Mouse (Mus musculus) testis, adult 2 months (tissue): ENCODE results near the gene Chd2.

Experiments
- CTCF ChIP-seq: fragments of 200-500 bp; IDR thresholded peaks from 2 replicates; pipeline ENCODE4 v1.5.1; 2012; ENCODE audit warnings: low read depth, mild to moderate bottlenecking, inconsistent platforms, low read length, moderate library complexity; ENCODE audit not compliant: control insufficient read depth, insufficient read depth, insufficient replicate concordance
- POLR2A ChIP-seq: fragments of 200-500 bp; IDR thresholded peaks from 2 replicates; pipeline ENCODE4 v1.6.1; 2012; ENCODE audit warnings: low read depth, mild to moderate bottlenecking, inconsistent platforms, low read length, moderate library complexity; ENCODE audit not compliant: control insufficient read depth

DNA sequence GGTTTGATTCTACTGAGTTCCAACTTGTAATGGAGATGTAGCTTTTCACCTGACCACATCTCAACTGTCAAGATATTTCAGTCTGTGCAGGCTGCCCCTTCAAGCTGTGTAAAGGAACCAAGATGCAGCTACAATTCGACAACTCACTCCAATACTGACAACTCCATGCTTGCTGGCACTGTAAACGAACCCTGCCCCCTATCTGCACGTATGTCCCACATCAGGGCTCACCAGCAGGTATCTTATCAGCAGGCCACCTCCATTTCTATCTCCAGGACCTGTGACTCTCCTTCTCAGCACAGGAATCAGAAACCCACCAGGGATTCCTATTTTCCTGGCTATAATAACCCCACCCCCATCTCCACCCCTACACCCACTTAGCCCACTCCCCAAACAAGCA, 113.1 kb downstream of the Chd2 start:
- TF ChIP-seq POLR2A = no peak
- no peak for TF ChIP-seq CTCF
